Mouse (Mus musculus): Measurements from ENCODE around the gene Slc2a8. TPM values are rescaled to one million over a fixed set of nuclear protein-coding genes. Genes with fewer than 3 reads are reported as not detected.

The Slc2a8 gene
- total RNA-seq, 2 experiments from 2014 or later, result 19.1 to 21.7 TPM

- H3K4me3 ChIP-seq, result no peak overlapping the region
- H3K27ac ChIP-seq, result no peak overlapping the region
- TF ChIP-seq CTCF (conservative IDR thresholded peaks at IDR 0.05), result peak; percentile 82
- no peak for DNase-seq (ENCODE audit: low spot score in 2 of 2)
Observed at GRCm38 (mm10) chr2:32990167-32990832, 8.4 kb upstream of the Slc2a8 start.

- no peak for TF ChIP-seq CTCF (conservative IDR thresholded peaks at IDR 0.05)
- Histone ChIP-seq H3K4me3 (no peak overlapping the region), H3K27ac (no peak overlapping the region)
- no peak for DNase-seq (ENCODE audit: low spot score in 2 of 2)
Observed at GRCm38 (mm10) chr2:32989376-32989775, 7.5 kb upstream of the Slc2a8 start.

- no peak for DNase-seq (ENCODE audit: low spot score in 2 of 2)
Observed at GRCm38 (mm10) chr2:32985844-32986243, 4.0 kb upstream of the Slc2a8 start.

GRCm38 (mm10) chr2:32983617-32984016 is 1.7 kb upstream of the Slc2a8 start:
- H3K27ac ChIP-seq, result no peak overlapping the region
- TF ChIP-seq CTCF (conservative IDR thresholded peaks at IDR 0.05), result no peak
- no peak overlapping the region for H3K4me3 ChIP-seq
- no peak for DNase-seq (ENCODE audit: low spot score in 2 of 2)

More at GRCm38 (mm10) chr2:32985844-32986243, 4.0 kb upstream of the Slc2a8 start:
- Histone ChIP-seq H3K4me3 (no peak overlapping the region), H3K27ac (no peak overlapping the region)
- no peak for TF ChIP-seq CTCF (conservative IDR thresholded peaks at IDR 0.05)

DNA sequence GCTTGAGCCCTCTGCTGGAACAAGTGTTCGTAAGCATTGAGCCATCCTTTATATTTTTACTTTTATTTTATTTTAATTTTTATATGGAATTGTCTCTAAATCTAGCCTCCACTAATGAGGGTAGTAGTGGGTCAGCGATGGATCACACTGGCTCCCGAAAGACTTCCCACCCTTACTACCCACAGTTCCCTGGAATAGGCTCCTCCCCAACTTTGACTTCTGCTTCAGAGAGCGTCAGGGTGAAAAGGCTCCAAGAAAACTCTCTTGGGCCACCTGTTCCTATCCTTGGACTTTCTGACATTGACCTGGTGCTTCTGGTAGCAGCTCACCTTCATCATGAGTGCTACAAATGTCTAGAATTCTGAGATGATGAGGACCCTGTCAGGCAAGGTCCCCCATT is 817 bp upstream of the Slc2a8 start:
- 0 out of 2 replicates have a peak overlapping the region, but pooled peaks have one; percentile 29 for H3K27ac ChIP-seq
- peak overlapping the region; percentile 98 for H3K4me3 ChIP-seq
- DNase-seq (ENCODE audit: low spot score in 2 of 2), result no peak
- peak; percentile 44 for TF ChIP-seq CTCF (conservative IDR thresholded peaks at IDR 0.05)

GRCm38 (mm10) chr2:32981281-32981680 is 602 bp downstream of the Slc2a8 start:
- TF ChIP-seq CTCF (conservative IDR thresholded peaks at IDR 0.05), result no peak
- Histone ChIP-seq H3K4me3 (peak overlapping the region; percentile 98), H3K27ac (peak overlapping the region; percentile 88)
- DNase-seq (ENCODE audit: low spot score in 2 of 2), result no peak

DNA sequence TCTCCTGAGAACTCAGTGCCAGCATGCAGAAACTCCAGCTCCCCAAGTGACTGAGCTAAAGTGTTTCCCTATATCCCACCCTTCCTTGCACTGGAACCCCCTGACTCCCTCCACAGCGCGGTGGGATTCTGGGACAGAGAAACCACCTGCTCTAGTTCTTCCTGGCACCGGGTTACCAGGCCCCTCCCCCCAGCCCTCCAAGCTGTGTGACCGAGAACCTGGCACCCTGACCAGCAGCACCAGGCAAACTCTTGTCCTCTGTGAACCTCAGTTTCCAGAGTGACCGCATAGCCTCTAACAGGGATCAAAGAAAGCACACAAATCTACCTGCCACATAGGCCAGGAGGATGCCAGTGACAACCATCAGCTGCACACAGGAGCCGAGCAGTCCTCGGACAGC is 2.2 kb downstream of the Slc2a8 start:
- no peak for TF ChIP-seq CTCF (conservative IDR thresholded peaks at IDR 0.05)

GRCm38 (mm10) chr2:32978675-32979074 is 3.2 kb downstream of the Slc2a8 start:
- no peak for TF ChIP-seq CTCF (conservative IDR thresholded peaks at IDR 0.05)
- H3K4me3 ChIP-seq, result no peak overlapping the region
- no peak for DNase-seq (ENCODE audit: low spot score in 2 of 2)
- no peak overlapping the region for H3K27ac ChIP-seq

More for the DNA sequence above, 2.2 kb downstream of the Slc2a8 start:
- no peak overlapping the region for H3K27ac ChIP-seq
- no peak overlapping the region for H3K4me3 ChIP-seq
- no peak for DNase-seq (ENCODE audit: low spot score in 2 of 2)

GRCm38 (mm10) chr2:32977114-32977513 is 4.8 kb downstream of the Slc2a8 start:
- no peak overlapping the region for H3K27ac ChIP-seq
- TF ChIP-seq CTCF (conservative IDR thresholded peaks at IDR 0.05), result no peak
- no peak overlapping the region for H3K4me3 ChIP-seq
- no peak for DNase-seq (ENCODE audit: low spot score in 2 of 2)

GRCm38 (mm10) chr2:32974216-32974615 is 7.7 kb downstream of the Slc2a8 start:
- no peak for DNase-seq (ENCODE audit: low spot score in 2 of 2)
- Histone ChIP-seq H3K4me3 (no peak overlapping the region), H3K27ac (no peak overlapping the region)
- no peak for TF ChIP-seq CTCF (conservative IDR thresholded peaks at IDR 0.05)

DNA sequence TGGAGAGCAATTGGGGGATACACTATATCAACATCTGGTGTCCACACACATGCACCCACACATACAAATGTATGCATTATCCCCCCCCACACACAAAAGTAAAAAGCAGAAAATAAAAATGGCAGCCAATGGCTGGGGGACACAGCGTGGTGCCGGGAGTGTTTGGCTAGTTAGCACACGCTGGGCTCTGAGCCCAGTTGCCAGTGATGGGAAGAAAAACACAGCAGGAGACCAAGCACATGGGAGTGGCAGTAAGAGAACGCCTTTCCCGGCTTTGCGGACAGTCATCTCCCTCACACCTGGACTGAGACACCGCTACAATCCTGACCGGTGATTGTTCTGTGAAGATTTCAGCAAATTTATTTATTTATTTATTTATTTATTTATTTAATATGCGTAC is 10.6 kb downstream of the Slc2a8 start:
- H3K27ac ChIP-seq, result no peak overlapping the region
- DNase-seq (ENCODE audit: low spot score in 2 of 2), result no peak
- no peak overlapping the region for H3K4me3 ChIP-seq
- no peak for TF ChIP-seq CTCF (conservative IDR thresholded peaks at IDR 0.05)

DNA sequence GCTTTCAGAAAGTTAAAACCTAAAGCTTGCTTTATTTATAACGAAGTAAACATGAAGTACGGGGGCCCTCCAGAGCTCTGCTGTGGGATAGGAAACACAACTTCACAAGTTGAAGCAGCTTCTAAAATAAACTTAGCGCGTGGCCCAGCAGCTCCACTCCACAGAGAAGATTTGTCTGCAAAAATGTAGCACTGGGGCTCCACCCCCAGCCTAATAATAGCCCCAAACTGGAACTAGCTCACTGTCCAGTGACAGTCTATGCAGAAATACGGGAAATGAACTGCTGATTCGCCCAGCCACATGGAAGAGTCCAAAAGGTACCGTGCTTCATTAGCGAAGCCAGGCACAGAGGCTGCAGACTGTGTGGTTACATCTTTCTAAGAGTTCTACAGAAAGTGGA is 12.6 kb downstream of the Slc2a8 start:
- no peak for TF ChIP-seq CTCF (conservative IDR thresholded peaks at IDR 0.05)
- DNase-seq (ENCODE audit: low spot score in 2 of 2), result peak in 1 of 2 experiments; percentile 23
- H3K27ac ChIP-seq, result peak overlapping the region; percentile 28; the same call in 1 of the 2 replicates
- no peak overlapping the region for H3K4me3 ChIP-seq

GRCm38 (mm10) chr2:32968024-32968614 is 13.8 kb downstream of the Slc2a8 start:
- peak overlapping the region; percentile 100 for H3K27ac ChIP-seq
- DNase-seq (ENCODE audit: low spot score in 2 of 2), result no peak
- H3K4me3 ChIP-seq, result no peak overlapping the region

More at GRCm38 (mm10) chr2:32968024-32968614, 13.8 kb downstream of the Slc2a8 start:
- TF ChIP-seq CTCF (conservative IDR thresholded peaks at IDR 0.05), result no peak

Measured in layer of hippocampus, adult 2 months (tissue).